Mouse (Mus musculus): ENCODE results near the gene Lingo1.

The Lingo1 gene

DNA sequence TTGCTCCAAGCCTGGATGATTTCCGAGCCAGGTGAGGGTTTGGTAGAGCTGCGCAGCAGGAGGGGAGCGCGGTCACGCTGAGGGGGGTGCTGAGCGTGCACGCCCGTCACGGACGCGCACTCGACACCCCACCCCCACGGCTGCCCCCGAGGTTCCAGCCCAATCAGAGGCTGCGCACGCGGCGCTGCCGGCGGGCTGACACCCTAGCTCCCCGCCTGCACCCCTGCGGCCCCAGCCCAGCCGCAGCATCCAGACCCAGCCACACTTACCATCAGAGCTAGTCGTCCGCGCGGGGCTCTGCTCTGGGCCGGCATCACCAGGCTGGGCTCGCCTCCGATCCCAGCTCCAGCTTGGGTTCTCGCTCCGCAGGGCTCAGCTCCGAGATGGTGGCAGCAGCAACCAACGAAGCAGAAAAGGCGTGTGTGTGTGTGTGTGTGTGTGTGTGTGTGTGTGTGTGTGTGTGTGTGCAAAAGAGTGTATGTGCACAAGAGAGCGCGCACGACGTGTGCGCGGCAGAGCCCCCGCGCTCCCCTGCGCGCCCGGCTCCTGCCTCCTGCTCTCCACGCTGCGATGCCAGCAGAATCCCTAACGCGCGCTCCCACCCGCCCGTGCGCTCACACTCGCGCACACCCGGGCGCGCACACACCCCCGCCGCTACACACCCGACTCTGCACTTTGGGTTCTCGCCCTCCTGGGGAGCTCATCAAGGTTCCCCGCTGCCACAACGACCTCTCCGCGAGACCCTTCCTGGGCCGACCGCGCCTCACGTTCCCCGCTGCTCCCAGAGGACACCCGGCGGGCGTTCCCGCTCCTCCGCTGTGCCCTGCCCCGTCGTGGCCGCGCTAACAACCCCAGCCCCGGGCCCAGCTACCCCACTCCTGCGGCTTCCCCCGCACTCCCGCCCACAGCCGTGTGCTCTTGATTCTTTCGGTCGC lies at the start of gene Lingo1:
TSS of gene Lingo1 (minus strand) at position 748 of the 935 bp plus-strand sequence.
- no peak for DNase-seq (ENCODE audit: extremely low read depth, insufficient read length, low spot score)

DNA sequence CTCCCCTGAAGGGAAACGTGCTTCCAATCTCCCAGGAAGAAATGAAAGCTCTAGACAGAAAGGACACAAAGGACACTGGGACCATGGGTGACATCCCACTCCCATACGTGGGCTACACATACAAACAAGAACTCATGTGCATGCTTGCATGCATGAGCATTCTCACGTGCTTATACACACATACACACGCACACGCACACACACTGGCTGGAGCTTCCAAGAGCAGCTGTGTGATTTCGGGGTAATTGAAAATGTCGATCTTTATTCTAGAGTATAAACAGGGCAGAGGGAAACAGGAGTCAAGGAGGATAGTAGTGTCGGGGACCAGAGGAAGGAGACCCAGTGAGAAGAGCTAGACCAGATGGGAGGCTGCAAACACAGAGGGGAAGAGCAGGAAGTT lies 48.4 kb upstream of the Lingo1 start:
- DNase-seq (ENCODE audit: extremely low read depth, insufficient read length, low spot score): no peak

DNA sequence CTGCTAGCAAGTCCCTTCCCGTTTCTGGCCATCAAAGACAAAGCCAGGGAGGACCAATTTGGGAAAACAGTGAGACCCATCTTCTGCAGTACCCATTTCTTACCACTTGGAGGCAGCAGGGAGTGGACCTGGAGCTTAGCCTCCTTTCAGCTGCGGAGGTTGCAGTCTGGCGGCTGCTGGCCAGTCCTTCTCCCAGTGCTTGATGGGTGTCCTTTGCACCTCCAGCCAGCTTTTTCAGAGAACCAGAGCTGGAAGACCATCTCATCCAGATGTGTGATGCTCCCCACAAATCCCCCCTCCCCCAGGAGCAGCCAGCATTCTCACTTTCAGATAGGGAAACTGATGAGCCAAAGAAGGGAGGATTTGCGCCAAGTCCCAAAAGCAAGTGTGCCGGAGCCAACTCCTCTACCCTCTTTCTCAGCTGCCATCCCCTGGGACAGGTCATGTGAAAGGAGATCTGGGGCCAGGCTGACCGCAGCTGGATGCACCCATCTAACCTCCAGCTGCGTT lies 47.5 kb upstream of the Lingo1 start:
- peak; percentile 63 for DNase-seq (ENCODE audit: extremely low read depth, insufficient read length, low spot score)

GRCm38 (mm10) chr9:56842303-56842719 lies 46.0 kb upstream of the Lingo1 start:
- no peak for DNase-seq (ENCODE audit: extremely low read depth, insufficient read length, low spot score)

- DNase-seq (ENCODE audit: extremely low read depth, insufficient read length, low spot score): no peak
These were observed 45.6 kb upstream of the Lingo1 start for GRCm38 (mm10) chr9:56841864-56842263.

DNA sequence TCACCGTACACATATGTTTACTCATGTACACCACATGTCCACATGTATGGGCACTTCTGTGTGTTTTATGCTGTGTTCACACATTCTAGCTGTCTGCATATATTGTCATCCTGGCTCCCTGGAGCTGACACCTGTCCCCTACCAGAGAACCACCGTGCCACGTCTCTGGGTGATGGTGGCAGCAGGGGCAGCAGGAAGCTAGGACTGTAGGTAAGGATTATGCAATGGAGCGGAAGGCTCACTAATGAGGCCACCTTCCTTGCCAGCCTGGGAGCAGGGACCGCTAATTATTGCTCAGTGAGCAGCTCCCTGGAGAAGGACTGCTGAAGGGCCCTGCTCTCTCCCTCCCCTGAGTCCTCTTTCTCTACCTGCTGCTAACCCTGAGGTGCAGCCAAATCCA lies 44.5 kb upstream of the Lingo1 start:
- DNase-seq (ENCODE audit: extremely low read depth, insufficient read length, low spot score): no peak

GRCm38 (mm10) chr9:56835152-56835551 lies 38.9 kb upstream of the Lingo1 start:
- DNase-seq (ENCODE audit: extremely low read depth, insufficient read length, low spot score): no peak

GRCm38 (mm10) chr9:56832900-56833299 lies 36.6 kb upstream of the Lingo1 start:
- DNase-seq (ENCODE audit: extremely low read depth, insufficient read length, low spot score): no peak

- DNase-seq (ENCODE audit: extremely low read depth, insufficient read length, low spot score): no peak
These were observed 35.6 kb upstream of the Lingo1 start for GRCm38 (mm10) chr9:56831904-56832303.

GRCm38 (mm10) chr9:56830162-56830561 lies 33.9 kb upstream of the Lingo1 start:
- DNase-seq (ENCODE audit: extremely low read depth, insufficient read length, low spot score): no peak

DNA sequence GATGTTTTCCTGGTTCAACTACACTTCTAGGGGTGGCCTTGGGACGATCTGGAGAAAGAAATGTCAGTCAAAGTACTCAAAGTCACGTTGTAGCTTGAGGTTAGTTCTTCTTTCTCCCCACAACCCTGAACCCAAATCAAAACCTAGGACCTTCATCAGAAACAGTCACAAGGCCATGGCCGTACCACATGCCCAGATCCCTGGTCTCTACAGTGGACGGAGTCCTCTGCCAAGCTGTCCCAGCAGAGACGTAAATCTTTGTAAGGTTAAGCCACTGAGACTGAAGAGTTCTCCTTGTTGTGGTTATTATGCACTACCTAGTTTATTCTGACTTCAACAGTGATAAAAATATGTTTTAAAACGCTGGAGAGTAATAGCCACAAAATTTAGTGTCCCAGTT lies 32.6 kb upstream of the Lingo1 start:
- no peak for DNase-seq (ENCODE audit: extremely low read depth, insufficient read length, low spot score)

DNA sequence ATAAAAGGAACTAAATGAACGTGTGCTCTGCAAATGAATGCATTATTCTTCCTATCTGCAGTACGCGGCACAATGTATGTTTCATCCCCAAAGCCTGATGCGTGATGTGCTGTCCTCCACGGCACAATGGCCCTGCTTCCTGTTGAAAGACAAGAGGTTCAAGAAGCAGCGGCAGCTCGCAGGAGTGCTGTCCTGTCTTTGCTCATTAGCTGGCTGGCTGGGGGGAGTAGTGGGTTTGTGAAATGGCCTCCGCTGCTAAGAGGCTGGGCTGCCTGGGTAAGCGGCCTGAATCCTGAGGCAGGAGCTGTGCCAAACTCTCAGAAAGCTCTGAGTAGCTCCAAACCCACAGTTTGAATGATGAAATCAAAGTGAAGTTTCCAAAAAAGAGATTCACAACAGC lies 31.9 kb upstream of the Lingo1 start:
- DNase-seq (ENCODE audit: extremely low read depth, insufficient read length, low spot score): no peak

DNA sequence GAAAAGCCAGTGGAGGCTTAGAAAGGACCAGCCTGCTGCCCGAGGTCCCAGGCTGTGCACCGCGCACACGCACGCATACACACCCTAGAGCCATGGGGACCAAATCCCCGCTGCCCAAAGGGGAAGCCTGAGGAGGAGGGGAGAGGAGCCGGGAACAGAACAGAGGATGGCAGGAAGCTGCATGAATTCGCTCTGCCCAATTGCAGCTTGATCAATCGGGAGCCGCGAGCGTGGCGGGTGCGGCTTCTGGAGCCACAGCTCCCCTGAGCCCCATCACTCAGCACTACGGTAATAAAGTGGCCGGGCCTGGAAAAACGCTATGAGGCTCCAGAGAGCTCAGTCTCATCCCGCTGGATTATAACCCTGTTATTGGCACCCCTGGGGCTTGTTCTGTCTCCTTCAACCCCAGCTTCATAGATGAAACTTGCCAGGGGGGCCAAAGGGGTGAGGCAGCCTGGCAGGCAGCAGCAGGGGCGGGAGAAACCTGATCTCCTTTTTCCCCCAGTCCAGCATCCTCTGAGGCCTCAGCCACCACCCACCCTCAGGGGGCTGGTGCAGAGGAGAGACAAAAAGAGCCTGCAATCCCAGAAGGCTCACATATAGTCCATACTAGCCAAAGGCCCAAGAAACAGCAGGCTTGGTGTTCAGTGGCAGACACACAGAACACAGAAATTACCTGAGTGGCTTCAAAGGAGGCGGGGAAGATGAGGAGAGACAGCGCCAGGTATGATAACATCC lies 29.4 kb upstream of the Lingo1 start:
- no peak for DNase-seq (ENCODE audit: extremely low read depth, insufficient read length, low spot score)

DNA sequence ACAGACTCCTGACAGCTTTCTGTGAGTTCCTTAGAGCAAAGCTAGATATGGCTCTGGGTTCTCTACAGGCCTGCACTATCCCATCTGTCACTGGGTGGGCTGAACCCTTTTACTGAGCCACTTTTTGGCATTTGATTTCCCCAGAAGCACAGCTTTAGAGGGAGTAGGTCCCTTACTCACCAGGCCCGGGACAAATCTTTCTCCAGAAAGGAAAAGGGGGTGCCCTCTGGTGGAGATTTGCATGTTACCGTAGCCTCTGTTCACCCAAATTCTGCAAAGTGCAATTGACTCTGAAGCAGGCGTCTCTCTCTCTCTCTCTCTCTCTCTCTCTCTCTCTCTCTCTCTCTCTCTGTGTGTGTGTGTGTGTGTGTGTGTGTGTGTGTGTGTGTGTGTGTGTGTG lies 28.6 kb upstream of the Lingo1 start:
- no peak for DNase-seq (ENCODE audit: extremely low read depth, insufficient read length, low spot score)

DNA sequence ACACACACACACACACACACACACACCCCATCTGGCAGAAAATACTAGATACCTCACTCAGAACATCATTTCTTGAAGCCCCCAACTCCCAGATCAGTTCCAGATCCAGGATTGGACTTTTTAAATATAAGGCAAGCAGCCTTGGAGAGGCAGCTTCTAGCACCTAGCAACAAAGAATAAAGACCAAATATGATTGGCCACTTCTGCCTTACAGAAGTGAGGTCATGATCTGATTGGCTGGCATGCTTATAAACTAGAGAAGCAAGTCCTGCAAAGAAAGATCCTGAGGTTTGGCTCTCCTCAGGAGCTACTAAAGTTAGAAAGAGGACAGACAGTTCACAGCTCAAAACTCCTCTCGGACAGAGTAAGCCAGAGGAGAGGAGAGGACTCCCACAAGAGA lies 14.6 kb upstream of the Lingo1 start:
- no peak for DNase-seq (ENCODE audit: extremely low read depth, insufficient read length, low spot score)

DNA sequence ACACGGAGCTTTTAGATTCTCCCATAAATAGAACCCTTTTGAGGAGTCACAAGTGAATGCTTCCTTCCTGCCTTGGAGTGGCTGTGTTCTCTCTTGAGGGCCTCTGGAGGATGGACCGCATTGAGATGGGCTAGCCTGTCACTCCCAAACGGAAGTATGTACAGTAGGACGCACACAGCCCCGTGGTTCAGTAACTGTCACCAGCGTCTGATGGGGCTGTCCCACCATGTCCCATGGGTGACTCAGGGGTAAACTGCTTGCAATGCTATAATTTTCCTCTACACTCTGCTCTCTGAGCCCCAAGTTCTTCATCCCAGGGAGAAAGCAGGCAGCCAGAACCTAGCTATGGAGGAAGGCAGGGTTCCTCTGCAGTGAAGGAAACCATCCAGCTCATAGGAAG lies 11.7 kb upstream of the Lingo1 start:
- DNase-seq (ENCODE audit: extremely low read depth, insufficient read length, low spot score): no peak

DNA sequence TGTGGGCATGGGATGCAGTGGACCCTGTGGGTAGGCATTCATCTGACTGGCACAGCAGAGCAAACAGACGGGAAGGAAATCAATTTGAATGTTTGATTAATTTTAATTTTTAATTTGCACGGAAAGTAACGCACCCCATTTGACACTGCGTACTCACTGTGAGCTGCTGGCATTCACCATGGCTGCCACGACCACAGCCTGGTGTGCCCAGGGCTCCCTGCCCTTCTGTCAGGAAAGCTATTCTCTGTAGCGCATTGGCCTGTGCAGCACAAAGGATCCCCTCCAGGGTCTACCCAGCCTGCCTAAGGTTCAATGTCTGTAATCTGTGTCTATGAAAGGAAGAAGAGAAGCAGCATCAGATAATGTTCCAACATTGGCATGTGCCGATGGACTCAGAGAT lies 6.9 kb upstream of the Lingo1 start:
- DNase-seq (ENCODE audit: extremely low read depth, insufficient read length, low spot score): no peak

DNA sequence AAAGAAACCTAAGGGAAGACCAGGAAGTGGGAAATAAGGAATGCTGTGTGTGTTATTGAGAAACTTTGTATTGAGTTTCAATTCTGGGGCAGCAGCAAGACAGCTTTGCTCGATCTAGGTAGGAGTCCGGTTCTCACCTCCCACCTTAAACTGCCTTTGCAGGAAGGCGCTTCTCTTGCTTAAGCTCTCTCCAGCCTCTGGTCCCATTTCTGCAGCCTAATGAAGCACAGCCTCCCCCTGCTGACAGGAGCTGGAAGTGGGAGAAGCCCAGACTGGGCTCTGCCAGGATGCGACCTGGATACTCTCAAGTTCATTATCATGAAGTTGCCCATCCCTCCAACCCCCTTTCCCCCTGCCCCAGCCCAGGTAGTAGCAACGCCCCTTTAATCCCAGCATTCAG lies 1.6 kb upstream of the Lingo1 start:
- no peak for DNase-seq (ENCODE audit: extremely low read depth, insufficient read length, low spot score)

GRCm38 (mm10) chr9:56796656-56797131 lies 426 bp upstream of the Lingo1 start:
- DNase-seq (ENCODE audit: extremely low read depth, insufficient read length, low spot score): no peak

- DNase-seq (ENCODE audit: extremely low read depth, insufficient read length, low spot score): no peak
These were observed 4.5 kb downstream of the Lingo1 start for GRCm38 (mm10) chr9:56791696-56792261.

GRCm38 (mm10) chr9:56784576-56784975 lies 11.7 kb downstream of the Lingo1 start:
- no peak for DNase-seq (ENCODE audit: extremely low read depth, insufficient read length, low spot score)
